ENCODE assay signal across 23 mouse cellular contexts in genomic region chr11:42905561-42905960, GRCm38 (mm10).
DNase-seq lines count a peak whose midpoint lies in the region; ATAC-seq and TF ChIP-seq lines count a peak whose summit lies in the region.
"Had no signal": no experiment of that assay in that cellular context is flagged by ENCODE, and none has a peak within 500 bp of the region (broad histone marks: within the 10 kb centered on the region; RNA-seq: fewer than 3 reads in every experiment).

No protein-coding gene starts in this region.

- ATAC-seq in hindbrain, embryonic 13.5 days (ENCODE audit: low FRiP score), result no peak
- ATAC-seq in liver, postnatal 0 days, result no peak
- ATAC-seq: activated CD4-positive, CD25-positive, alpha-beta regulatory T cell, adult 4 months; forebrain, embryonic 13.5 days; forebrain, embryonic 15.5 days; forebrain, postnatal 0 days had no signal

- no peak overlapping the region for H3ac ChIP-seq in C2C12 (ENCODE audit: control insufficient read depth, insufficient read length, low read depth)

- H3K9me3 ChIP-seq in hindbrain, embryonic 13.5 days, result no peaks in the 10 kb centered on the region
- H3K9me3 ChIP-seq in liver, postnatal 0 days (ENCODE audit: low read length), result no peaks in the 10 kb centered on the region
- H3K9me3 ChIP-seq: embryonic facial prominence, embryonic 10.5 days; embryonic facial prominence, embryonic 12.5 days; forebrain, embryonic 13.5 days; forebrain, embryonic 15.5 days had no signal

- H3K9ac ChIP-seq in hindbrain, embryonic 13.5 days, result no peak overlapping the region
- H3K9ac ChIP-seq in liver, postnatal 0 days (replicated peaks), result no peak overlapping the region
- H3K9ac ChIP-seq: embryonic facial prominence, embryonic 12.5 days; forebrain, embryonic 13.5 days; forebrain, embryonic 15.5 days; forebrain, postnatal 0 days had no signal

- no peaks in the 10 kb centered on the region for H3K36me3 ChIP-seq in C2C12 (ENCODE audit: control insufficient read depth, insufficient read depth)
- H3K36me3 ChIP-seq in hindbrain, embryonic 13.5 days, result no peaks in the 10 kb centered on the region
- no peaks in the 10 kb centered on the region for H3K36me3 ChIP-seq in liver, postnatal 0 days (replicated peaks; ENCODE audit: insufficient read depth, low read length)
- H3K36me3 ChIP-seq: embryonic facial prominence, embryonic 10.5 days; embryonic facial prominence, embryonic 12.5 days; forebrain, embryonic 15.5 days; G1E had no signal

- no peak for TF ChIP-seq CTCF in C2C12 (IDR thresholded peaks at IDR 0.05; ENCODE audit: control insufficient read depth, insufficient read depth, insufficient read length)
- TF ChIP-seq CTCF in liver, postnatal 0 days (IDR thresholded peaks at IDR 0.05; ENCODE audit: low read depth), result no peak

- H3K79me2 ChIP-seq in C2C12 (ENCODE audit: control insufficient read depth, insufficient read depth), result no peaks in the 10 kb centered on the region

- H3K4me2 ChIP-seq in hindbrain, embryonic 13.5 days, result no peak overlapping the region
- no peak overlapping the region for H3K4me2 ChIP-seq in liver, postnatal 0 days (ENCODE audit: low read depth, low read length)
- H3K4me2 ChIP-seq: embryonic facial prominence, embryonic 12.5 days; forebrain, embryonic 13.5 days; forebrain, embryonic 15.5 days had no signal

- no peak overlapping the region for H3K4me3 ChIP-seq in C2C12 (ENCODE audit: insufficient read depth, poor library complexity, severe bottlenecking)
- no peak overlapping the region for H3K4me3 ChIP-seq in hindbrain, embryonic 13.5 days
- H3K4me3 ChIP-seq in liver, postnatal 0 days (ENCODE audit: low read depth, low read length), result no peak overlapping the region
- H3K4me3 ChIP-seq: embryonic facial prominence, embryonic 10.5 days; embryonic facial prominence, embryonic 12.5 days; forebrain, embryonic 13.5 days; forebrain, embryonic 15.5 days had no signal

- DNase-seq in ES-CJ7 (ENCODE audit: low read depth, low spot score), result peak; percentile 67
- peak; percentile 75 for DNase-seq in R1 (ENCODE audit: low read depth, low spot score)
- DNase-seq in ZHBTc4 (ENCODE audit: low read depth, low spot score), result peak; percentile 66
- no peak for DNase-seq in MN1 (ENCODE audit: low spot score)
- no peak for DNase-seq in kidney, adult 11 months
- DNase-seq in liver, postnatal 0 days, result no peak
- DNase-seq: adrenal gland, adult 8-10 months; adrenal gland, postnatal 14 days; B cell, adult 2 months; cerebellum, adult 11-12 months; cerebellum, adult 2 months; cerebellum, adult 9-10 months; cerebellum, postnatal 10 days; cerebellum, postnatal 25 days; forebrain, postnatal 0 days had no signal

- H3K27me3 ChIP-seq in C2C12 (ENCODE audit: control insufficient read depth, insufficient read depth, insufficient read length), result no peaks in the 10 kb centered on the region
- no peaks in the 10 kb centered on the region for H3K27me3 ChIP-seq in hindbrain, embryonic 13.5 days
- H3K27me3 ChIP-seq in liver, postnatal 0 days (ENCODE audit: insufficient read depth, low read length), result no peaks in the 10 kb centered on the region
- H3K27me3 ChIP-seq: embryonic facial prominence, embryonic 12.5 days; forebrain, embryonic 13.5 days; forebrain, embryonic 15.5 days had no signal

- 71% methylated on average over 2 of the region's 2 CpGs for WGBS in hindbrain, embryonic 13.5 days
- 68% methylated on average over 2 of the region's 2 CpGs for WGBS in liver, postnatal 0 days (ENCODE audit: insufficient replicate concordance)

- TF ChIP-seq EP300 in liver, postnatal 0 days (IDR thresholded peaks at IDR 0.05; ENCODE audit: low read depth), result no peak

- no peaks in the 10 kb centered on the region for H3K79me3 ChIP-seq in C2C12 (ENCODE audit: low read depth)

- no peaks in the 10 kb centered on the region for H3K4me1 ChIP-seq in hindbrain, embryonic 13.5 days (replicated peaks)
- H3K4me1 ChIP-seq in liver, postnatal 0 days (ENCODE audit: insufficient read depth), result no peaks in the 10 kb centered on the region
- H3K4me1 ChIP-seq: embryonic facial prominence, embryonic 10.5 days; embryonic facial prominence, embryonic 12.5 days; forebrain, embryonic 13.5 days; forebrain, embryonic 15.5 days had no signal

- no peak overlapping the region for H3K27ac ChIP-seq in hindbrain, embryonic 13.5 days
- H3K27ac ChIP-seq in liver, postnatal 0 days (ENCODE audit: low read depth), result no peak overlapping the region
- H3K27ac ChIP-seq: embryonic facial prominence, embryonic 10.5 days; embryonic facial prominence, embryonic 12.5 days; forebrain, embryonic 13.5 days; forebrain, embryonic 15.5 days had no signal

TF ChIP-seq in C2C12, 6 proteins besides CTCF, POLR2A, EP300 and RAD21:
- TF ChIP-seq CEBPB (IDR thresholded peaks at IDR 0.05; ENCODE audit: low read depth) (no peak), USF1 (IDR thresholded peaks at IDR 0.05; ENCODE audit: low read depth) (peak; percentile 54), MAX (IDR thresholded peaks at IDR 0.05) (no peak)

Comparison
In these comparisons a context has a peak if more than half of its experiments do, and no peak if none do; other contexts are left out.
1. DNase-seq: peak in ES-CJ7 (single experiment), R1 (single experiment) and ZHBTc4 (single experiment); none in MN1 (single experiment), kidney, adult 11 months (single experiment) and liver, postnatal 0 days (single experiment).